Mouse (Mus musculus): ENCODE data around the gene Cog4.
"Not testable (repeated sequence)": the region's sequence is repeated elsewhere in the genome, so short reads cannot be mapped to it uniquely, and the experiment has no call there.

The Cog4 gene

DNA sequence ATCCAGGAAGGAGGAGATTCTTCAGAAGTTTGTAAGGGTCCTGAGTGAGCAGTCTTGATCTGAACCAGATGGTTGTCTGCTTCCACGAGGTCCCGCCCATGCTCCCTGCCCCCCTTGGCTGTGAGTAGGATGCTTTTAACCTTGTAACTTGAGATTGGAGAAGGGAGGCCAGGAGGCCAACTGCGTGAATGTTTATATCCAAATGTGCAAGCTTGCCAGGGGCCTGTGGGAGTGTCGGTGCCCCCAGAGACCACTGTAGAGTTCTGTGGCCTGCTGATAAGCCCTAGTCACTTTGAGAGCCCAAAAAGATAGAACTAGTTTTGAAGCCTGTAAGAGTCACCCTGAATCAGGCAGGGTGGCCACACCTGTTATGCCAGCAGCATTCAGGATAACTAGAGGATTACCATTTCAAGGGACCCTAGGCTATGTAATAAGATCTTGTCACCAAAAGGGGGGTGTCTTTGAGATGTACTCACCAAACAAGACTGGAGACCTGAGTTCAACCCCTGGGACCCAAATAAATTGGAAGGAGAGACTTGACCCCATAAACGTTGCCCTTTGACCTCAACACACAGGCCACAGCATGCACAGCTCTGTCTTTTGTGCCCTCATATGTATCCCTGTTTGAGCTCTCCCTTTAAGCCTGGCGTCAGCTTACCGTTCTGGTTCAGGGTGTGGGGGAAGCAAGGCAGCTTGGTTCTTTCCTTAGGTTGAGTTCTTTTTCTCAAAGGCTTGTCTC lies 75.3 kb downstream of the Cog4 start:
- DNase-seq (ENCODE audit: low read depth, low spot score): no peak

GRCm38 (mm10) chr8:110925691-110926140 lies 79.3 kb downstream of the Cog4 start:
- DNase-seq (ENCODE audit: low read depth, low spot score): no peak

DNA sequence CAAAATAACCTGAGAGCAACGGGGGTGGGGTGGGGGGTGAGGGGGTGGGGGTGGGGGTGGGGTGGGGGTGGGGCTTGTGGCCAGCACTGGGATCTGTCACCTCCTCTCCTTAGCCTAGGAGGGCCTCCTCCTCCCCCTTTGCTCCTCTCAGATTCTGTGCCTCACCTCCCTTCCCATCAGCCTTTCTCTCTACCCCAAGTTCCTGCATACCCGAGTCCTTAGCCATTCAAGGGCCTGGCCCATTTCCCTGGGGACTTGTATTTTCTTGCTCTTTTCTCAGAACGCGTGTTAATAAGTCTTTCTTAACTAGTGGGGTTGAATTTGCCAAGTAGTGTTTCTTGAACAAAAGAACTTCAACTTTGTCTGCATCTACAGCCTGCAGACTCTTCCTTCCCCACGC lies 80.3 kb downstream of the Cog4 start:
- DNase-seq (ENCODE audit: low read depth, low spot score): no peak

DNA sequence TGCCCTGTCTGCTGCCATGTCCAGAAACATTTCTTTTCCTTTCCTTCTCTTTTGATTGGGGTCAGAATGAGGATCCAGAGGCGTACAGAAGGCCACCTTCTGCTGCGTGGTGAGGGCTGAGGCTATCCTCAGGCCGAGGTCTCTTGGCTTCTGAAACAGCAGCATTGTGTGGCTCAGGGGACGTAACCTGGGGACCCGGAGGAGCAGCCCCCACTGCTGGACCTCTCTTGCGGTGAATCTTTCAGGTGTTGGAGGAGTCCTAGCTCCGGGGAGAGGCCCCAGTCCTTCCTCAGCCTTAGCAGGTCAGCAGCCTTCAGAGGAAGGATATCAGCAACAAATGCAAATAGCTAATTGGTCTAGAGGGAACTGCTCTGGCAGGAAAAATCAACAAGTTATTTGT lies 82.0 kb downstream of the Cog4 start:
- no peak for DNase-seq (ENCODE audit: low read depth, low spot score)

- no peak for DNase-seq (ENCODE audit: low read depth, low spot score)
Observed at GRCm38 (mm10) chr8:110929066-110929465, 82.7 kb downstream of the Cog4 start.

GRCm38 (mm10) chr8:110929672-110930071 lies 83.3 kb downstream of the Cog4 start:
- DNase-seq (ENCODE audit: low read depth, low spot score): not testable (repeated sequence)

- no peak for DNase-seq (ENCODE audit: low read depth, low spot score)
Observed at GRCm38 (mm10) chr8:110931176-110931939, 85.0 kb downstream of the Cog4 start.

Measured in c-Kit-negative CD71-positive TER-119-positive erythroid progenitor cells, embryonic 14.5 days (primary cell).